Mouse (Mus musculus) erythroblast, embryonic 14.5 days (primary cell): ENCODE data around the gene Ccdc69. TPM values are rescaled to one million over a fixed set of nuclear protein-coding genes. Genes with fewer than 3 reads are reported as not detected.
"Not testable (repeated sequence)": the region's sequence is repeated elsewhere in the genome, so short reads cannot be mapped to it uniquely, and the experiment has no call there.

ENCODE experiments used
- H3K27me3 ChIP-seq: 2 replicates; pipeline ENCODE4 v1.6.1; 2012; ENCODE audit warnings: inconsistent platforms; ENCODE audit not compliant: control insufficient read depth
- H3K36me3 ChIP-seq: 2 replicates; pipeline ENCODE4 v1.6.1; 2012; ENCODE audit warnings: mild to moderate bottlenecking, inconsistent platforms; ENCODE audit not compliant: control insufficient read depth
- H3K4me1 ChIP-seq: 2 replicates; pipeline ENCODE4 v1.6.1; 2012; ENCODE audit warnings: inconsistent platforms; ENCODE audit not compliant: control insufficient read depth
- H3K4me3 ChIP-seq: replicated peaks from 2 replicates; pipeline ENCODE3; 2012; ENCODE audit warnings: moderate library complexity, mild to moderate bottlenecking, inconsistent platforms
- H3K9me3 ChIP-seq: 2 replicates; pipeline ENCODE4 v1.6.1; 2012; ENCODE audit warnings: low read length, inconsistent platforms, mixed read lengths; ENCODE audit not compliant: control insufficient read depth
- GATA1 ChIP-seq: IDR thresholded peaks from 2 replicates; pipeline ENCODE4 v1.6.1; 2012; ENCODE audit warnings: low read length, inconsistent platforms, mixed read lengths
- TAL1 ChIP-seq: IDR thresholded peaks from 3 replicates; pipeline ENCODE4 v1.6.1; 2012; ENCODE audit warnings: low read length, inconsistent platforms, mixed read lengths
- polyA plus RNA-seq: library from polyadenylated mRNA; stranded (reverse); fragments of >175 nt; gene quantifications from 2 replicates; pipeline ENCODE4 v1.2.3, GENCODE M21; 2012

The Ccdc69 gene
- polyA plus RNA-seq = not detected in 2 replicates

DNA sequence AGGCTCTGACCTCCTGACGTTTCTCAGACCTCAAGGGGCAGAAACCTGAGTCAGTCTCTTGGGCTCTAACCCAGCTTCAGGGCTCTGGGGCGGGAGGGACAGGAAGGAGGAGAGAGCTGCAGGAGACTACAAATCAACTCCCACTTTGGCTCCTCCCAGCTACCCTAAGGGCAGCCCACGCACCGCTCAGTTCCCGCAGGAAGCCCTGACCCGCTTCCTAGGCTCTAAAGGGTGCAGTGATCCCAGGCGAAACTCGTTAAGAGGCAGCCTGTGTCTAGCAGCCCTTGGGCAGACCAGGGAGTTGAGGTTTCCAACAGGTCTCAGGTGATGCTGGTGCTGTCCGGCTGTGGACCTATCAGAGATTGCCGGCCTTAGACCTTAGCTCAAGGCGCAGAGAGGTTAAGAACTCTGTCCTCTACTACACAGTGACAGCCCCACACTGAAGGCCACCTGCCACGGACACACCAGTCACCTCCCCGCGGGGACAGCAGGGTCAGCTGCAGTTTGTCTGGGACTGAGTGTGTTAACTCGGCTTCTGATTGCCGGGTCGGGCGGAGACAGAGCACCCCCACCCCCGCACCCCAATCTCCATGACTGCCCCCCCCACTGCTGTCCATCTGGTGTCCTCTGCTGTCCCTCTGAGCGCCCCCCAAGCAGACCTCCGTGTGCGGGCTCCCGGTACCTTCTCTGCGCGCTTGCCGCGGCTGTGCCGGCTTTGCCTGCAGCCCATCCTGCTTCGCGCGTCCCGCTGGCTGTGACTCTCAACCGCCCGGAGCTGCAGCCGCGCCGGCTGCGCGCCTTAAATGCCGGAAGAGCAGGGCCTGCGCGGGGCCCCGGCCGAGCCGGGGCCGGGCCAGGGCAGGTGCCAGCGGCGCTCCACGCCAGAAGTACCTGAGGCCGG lies at the start of gene Ccdc69:
Ccdc69 (minus strand) TSS at position 801 of the 901 bp plus-strand sequence.
- TF ChIP-seq GATA1 = no peak
- TF ChIP-seq TAL1 = no peak
- Histone ChIP-seq H3K36me3 (no peaks in the 10 kb centered on the region), H3K4me1 (peaks cover 2% of the 10 kb centered on the region), H3K27me3 (peaks cover 16% of the 10 kb centered on the region), H3K9me3 (no peaks in the 10 kb centered on the region), H3K4me3 (peak within 1 kb of the TSS; percentile 50)

DNA sequence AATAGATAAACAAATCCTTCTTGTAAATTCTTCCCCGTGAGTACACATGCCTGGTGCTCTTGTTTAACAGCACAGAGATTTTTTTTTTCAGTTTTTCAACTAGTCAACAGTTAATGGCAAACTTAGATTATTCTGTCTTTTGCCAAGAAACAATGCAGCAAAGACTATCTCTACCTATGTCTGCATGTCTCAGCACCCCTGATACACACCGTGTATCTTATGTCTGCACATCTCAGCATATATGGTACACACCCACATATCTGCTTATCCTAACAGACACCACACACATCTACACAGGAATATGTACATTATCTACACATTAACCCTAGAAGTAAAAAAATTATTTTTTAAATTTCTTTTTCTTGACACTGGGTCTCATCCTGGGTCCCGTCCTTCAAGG lies 48.7 kb upstream of the Ccdc69 start:
- H3K27me3 ChIP-seq = no peaks in the 10 kb centered on the region
- peaks cover 8% of the 10 kb centered on the region for H3K9me3 ChIP-seq
- H3K36me3 ChIP-seq = no peaks in the 10 kb centered on the region
- no peak overlapping the region for H3K4me3 ChIP-seq
- TF ChIP-seq TAL1 = no peak
- no peak for TF ChIP-seq GATA1
- peaks cover 22% of the 10 kb centered on the region for H3K4me1 ChIP-seq

DNA sequence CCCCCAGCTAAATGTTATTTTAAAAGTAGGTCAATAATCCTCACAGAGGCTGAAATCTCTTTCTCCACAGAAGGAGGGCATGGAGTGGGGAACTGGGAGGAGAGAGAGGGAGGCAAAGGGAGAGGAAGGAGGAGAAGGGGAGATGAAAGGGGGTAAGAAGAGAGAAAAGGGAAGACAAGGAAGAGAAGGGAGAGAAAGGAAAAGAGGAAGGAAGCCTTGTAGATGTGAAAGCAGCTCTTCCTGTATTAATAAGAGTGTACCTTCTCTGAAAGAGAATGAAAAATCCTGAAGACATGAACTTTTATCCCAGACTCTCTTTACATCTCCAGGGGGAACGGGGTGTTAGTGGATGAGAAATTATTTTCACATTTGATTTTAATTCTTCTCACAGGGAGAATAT lies 43.5 kb upstream of the Ccdc69 start:
- no peaks in the 10 kb centered on the region for H3K36me3 ChIP-seq
- no peaks in the 10 kb centered on the region for H3K27me3 ChIP-seq
- no peak for TF ChIP-seq TAL1
- no peak for TF ChIP-seq GATA1
- H3K9me3 ChIP-seq = 0 out of 2 replicates have a peak, but pooled peaks cover 5% of the 10 kb centered on the region
- peaks cover 5% of the 10 kb centered on the region; the same call in 1 of the 2 replicates for H3K4me1 ChIP-seq
- H3K4me3 ChIP-seq = no peak overlapping the region

DNA sequence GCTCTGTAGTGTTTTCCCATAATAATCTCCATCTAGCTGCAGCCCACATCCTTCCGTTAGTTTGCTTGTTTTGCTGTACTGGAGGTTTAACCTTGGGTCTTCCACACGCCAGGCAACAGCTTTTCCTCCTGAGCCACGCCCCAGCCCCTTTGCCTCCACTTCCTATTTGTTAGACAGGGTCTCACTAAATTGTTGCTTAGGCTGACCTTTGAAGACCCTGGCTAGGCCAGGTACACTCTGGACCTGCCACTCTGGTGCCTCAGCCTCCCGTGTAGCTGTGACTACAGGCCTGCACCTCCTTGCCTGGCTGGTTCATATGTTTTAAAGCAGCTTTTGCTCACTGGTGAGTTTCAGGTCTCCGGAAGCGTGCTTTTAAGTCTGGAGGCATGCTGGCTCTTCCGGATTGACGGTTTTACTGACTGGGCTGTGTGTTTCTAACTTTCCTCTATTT lies 42.9 kb upstream of the Ccdc69 start:
- Histone ChIP-seq H3K4me1 (no peaks in the 10 kb centered on the region), H3K27me3 (no peaks in the 10 kb centered on the region), H3K9me3 (0 out of 2 replicates have a peak, but pooled peaks cover 5% of the 10 kb centered on the region), H3K4me3 (no peak overlapping the region), H3K36me3 (no peaks in the 10 kb centered on the region)
- no peak for TF ChIP-seq GATA1
- TF ChIP-seq TAL1 = no peak

DNA sequence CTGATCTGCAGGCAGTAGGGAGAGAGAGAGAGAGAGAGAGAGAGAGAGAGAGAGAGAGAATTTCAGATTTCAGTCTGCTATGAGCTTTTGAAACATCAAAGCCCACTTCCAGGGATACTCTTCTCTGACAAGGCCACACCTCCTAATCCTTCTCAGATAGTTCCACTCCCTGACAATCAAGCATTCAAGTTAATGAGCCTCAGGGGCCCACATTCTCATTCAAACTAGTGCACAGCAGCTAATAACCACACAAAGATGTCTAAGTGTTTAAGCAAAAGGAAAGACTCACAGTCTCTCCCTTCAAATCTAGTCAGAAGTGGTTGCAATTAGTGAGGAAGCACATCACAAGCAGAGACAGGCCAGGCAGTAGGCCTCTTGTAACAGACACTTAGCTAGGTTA lies 42.3 kb upstream of the Ccdc69 start:
- Histone ChIP-seq H3K36me3 (no peaks in the 10 kb centered on the region), H3K27me3 (no peaks in the 10 kb centered on the region), H3K4me1 (no peaks in the 10 kb centered on the region), H3K9me3 (0 out of 2 replicates have a peak, but pooled peaks cover 5% of the 10 kb centered on the region), H3K4me3 (no peak overlapping the region)
- TF ChIP-seq GATA1 (no peak), TAL1 (no peak)

DNA sequence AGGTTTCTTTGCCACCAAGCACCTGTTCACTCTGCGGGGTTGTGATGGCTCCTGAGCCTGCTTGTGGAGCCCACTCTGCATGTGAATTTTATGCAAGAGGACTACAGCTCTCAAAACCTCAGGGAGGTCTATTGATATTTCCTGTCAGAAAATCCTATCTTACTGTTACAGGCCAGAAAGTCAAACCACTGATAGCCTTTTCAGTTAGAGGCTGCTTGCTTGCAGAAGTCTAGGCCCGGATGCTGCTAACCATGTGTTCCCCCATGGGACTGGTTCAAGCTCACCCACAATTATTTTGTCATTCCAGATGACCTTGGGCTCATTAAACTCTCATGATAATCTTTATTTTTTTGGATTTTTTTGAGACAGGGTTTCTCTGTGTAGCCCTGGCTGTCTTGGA lies 39.1 kb upstream of the Ccdc69 start:
- TF ChIP-seq GATA1 = no peak
- no peak for TF ChIP-seq TAL1
- H3K9me3 ChIP-seq = 0 out of 2 replicates have a peak, but pooled peaks cover 5% of the 10 kb centered on the region
- no peaks in the 10 kb centered on the region for H3K27me3 ChIP-seq
- no peaks in the 10 kb centered on the region for H3K4me1 ChIP-seq
- H3K36me3 ChIP-seq = no peaks in the 10 kb centered on the region
- H3K4me3 ChIP-seq = no peak overlapping the region

DNA sequence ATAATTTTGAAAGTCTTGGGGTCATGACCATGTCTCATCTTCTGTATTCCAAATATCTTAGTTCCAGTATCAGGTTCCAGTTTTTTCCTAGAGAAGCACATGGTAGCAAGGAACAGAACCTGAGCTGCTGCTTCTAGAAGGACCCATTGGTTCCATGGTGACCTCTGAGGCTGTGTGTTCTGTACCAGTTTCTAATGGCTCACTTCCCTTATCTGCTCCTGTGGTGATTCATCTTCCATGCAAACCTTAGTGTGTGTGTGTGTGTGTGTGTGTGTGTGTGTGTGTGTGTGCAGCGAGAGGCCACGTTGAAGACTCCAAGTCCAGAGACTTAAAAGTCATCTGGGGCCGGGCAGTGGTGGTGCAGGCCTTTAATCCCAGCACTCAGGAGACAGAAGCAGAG lies 38.1 kb upstream of the Ccdc69 start:
- Histone ChIP-seq H3K27me3 (no peaks in the 10 kb centered on the region), H3K4me3 (no peak overlapping the region), H3K4me1 (no peaks in the 10 kb centered on the region), H3K9me3 (0 out of 2 replicates have a peak, but pooled peaks cover 5% of the 10 kb centered on the region), H3K36me3 (no peaks in the 10 kb centered on the region)
- TF ChIP-seq TAL1 = no peak
- no peak for TF ChIP-seq GATA1

DNA sequence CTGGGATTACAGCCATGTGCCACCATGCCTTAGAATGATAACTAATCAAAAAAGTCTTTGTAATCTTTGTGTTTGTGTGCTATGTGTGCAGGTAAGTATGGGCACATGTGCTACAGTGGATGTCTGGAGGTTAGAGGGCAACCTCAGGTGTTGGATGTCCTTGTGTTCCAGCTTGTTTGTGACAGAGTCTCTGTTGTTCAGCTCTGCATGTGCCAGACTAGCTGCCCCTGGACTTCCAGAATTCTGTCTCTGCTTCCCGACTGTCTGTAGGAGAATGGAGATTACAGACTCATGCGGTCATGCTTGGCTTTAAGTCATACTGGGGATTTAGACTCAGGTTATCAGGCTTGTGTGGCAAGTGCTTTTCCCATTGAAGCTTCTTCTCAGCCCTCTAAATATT lies 36.4 kb upstream of the Ccdc69 start:
- H3K9me3 ChIP-seq = 0 out of 2 replicates have a peak, but pooled peaks cover 3% of the 10 kb centered on the region
- TF ChIP-seq GATA1 (no peak), TAL1 (no peak)
- no peaks in the 10 kb centered on the region for H3K4me1 ChIP-seq
- H3K27me3 ChIP-seq = no peaks in the 10 kb centered on the region
- H3K36me3 ChIP-seq = no peaks in the 10 kb centered on the region; the same call in 1 of the 2 replicates
- no peak overlapping the region for H3K4me3 ChIP-seq

DNA sequence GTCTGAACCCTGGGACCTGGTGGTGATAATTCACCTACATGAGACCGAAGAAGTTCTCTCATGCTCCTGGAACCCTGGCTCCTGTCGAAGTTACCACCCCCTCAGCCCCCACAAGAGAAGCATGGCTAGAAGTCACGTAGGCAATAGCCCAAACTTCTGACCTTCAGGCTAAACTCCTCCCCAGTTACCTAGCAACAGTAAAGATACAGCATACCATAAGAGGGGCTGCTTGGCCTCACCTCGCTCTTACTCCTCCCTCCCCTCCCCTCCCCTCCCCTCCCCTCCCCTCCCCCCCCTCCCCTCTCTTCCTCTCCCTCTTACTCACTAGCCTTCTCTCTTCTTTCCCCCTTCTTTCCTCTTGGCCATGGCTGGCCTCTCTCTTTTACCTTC lies 35.9 kb upstream of the Ccdc69 start:
- H3K9me3 ChIP-seq, H3K27me3 ChIP-seq, H3K36me3 ChIP-seq, H3K4me1 ChIP-seq, H3K4me3 ChIP-seq: not testable (repeated sequence)
